Mouse (Mus musculus): Measurements from ENCODE around the gene Slc35b4. TPM values are rescaled to one million over a fixed set of nuclear protein-coding genes. Genes with fewer than 3 reads are reported as not detected.

Gene Slc35b4
- total RNA-seq, 2 experiments from 2014 or later: 57.8 to 61.0 TPM

- no peak for DNase-seq
Measured at GRCm38 (mm10) chr6:34170844-34171494, 5.9 kb downstream of the Slc35b4 start.

- DNase-seq: no peak
Measured at GRCm38 (mm10) chr6:34168834-34169233, 8.1 kb downstream of the Slc35b4 start.

- no peak for DNase-seq
Measured at GRCm38 (mm10) chr6:34163014-34163413, 13.9 kb downstream of the Slc35b4 start.

GRCm38 (mm10) chr6:34162607-34163006 lies 14.3 kb downstream of the Slc35b4 start:
- no peak for DNase-seq

- no peak for DNase-seq
Measured at GRCm38 (mm10) chr6:34161511-34161910, 15.4 kb downstream of the Slc35b4 start.

GRCm38 (mm10) chr6:34160816-34161310 lies 16.0 kb downstream of the Slc35b4 start:
- DNase-seq: no peak

GRCm38 (mm10) chr6:34159998-34160815 lies 16.7 kb downstream of the Slc35b4 start:
- no peak for DNase-seq

- no peak for DNase-seq
Measured at GRCm38 (mm10) chr6:34156841-34157748, 19.8 kb downstream of the Slc35b4 start.

- no peak for DNase-seq
Measured at GRCm38 (mm10) chr6:34156057-34156456, 20.9 kb downstream of the Slc35b4 start.

GRCm38 (mm10) chr6:34155137-34155804 lies 21.6 kb downstream of the Slc35b4 start:
- no peak for DNase-seq

- DNase-seq: peak in 1 of 2 experiments; percentile 35
Measured at GRCm38 (mm10) chr6:34154202-34154601, 22.7 kb downstream of the Slc35b4 start.

- no peak for DNase-seq
Measured at GRCm38 (mm10) chr6:34153069-34154052, 23.6 kb downstream of the Slc35b4 start.

GRCm38 (mm10) chr6:34149821-34150220 lies 27.1 kb downstream of the Slc35b4 start:
- no peak for DNase-seq

GRCm38 (mm10) chr6:34149066-34149465 lies 27.8 kb downstream of the Slc35b4 start:
- DNase-seq: no peak

- no peak for DNase-seq
Measured at GRCm38 (mm10) chr6:34148639-34149038, 28.3 kb downstream of the Slc35b4 start.

GRCm38 (mm10) chr6:34148021-34148420 lies 28.9 kb downstream of the Slc35b4 start:
- DNase-seq: no peak

- DNase-seq: no peak
Measured at GRCm38 (mm10) chr6:34146042-34146441, 30.9 kb downstream of the Slc35b4 start.

- DNase-seq: no peak
Measured at GRCm38 (mm10) chr6:34142931-34143330, 34.0 kb downstream of the Slc35b4 start.

- no peak for DNase-seq
Measured at GRCm38 (mm10) chr6:34138366-34138765, 38.5 kb downstream of the Slc35b4 start.

GRCm38 (mm10) chr6:34132391-34132790 lies 44.5 kb downstream of the Slc35b4 start:
- DNase-seq: no peak

- no peak for DNase-seq
Measured at GRCm38 (mm10) chr6:34129261-34129660, 47.6 kb downstream of the Slc35b4 start.

Measured in layer of hippocampus, postnatal 36 days (tissue).